Mouse (Mus musculus) hindbrain, embryonic 13.5 days (tissue): ENCODE results near the gene Oas1a. TPM values are rescaled to one million over a fixed set of nuclear protein-coding genes. Genes with fewer than 3 reads are reported as not detected.

Experiments used
- ATAC-seq: fragments of 200-750 bp; cut with Nextera tagmentation; 2 replicates; pipeline ENCODE4 v1.8.0; 2017; ENCODE audit warnings: moderate TSS enrichment; ENCODE audit not compliant: low FRiP score
- H3K27ac ChIP-seq: fragments of 300-500 bp; sonication (generic); 2 replicates; pipeline ENCODE4 v1.5.1; 2015; ENCODE audit warnings: inconsistent platforms, mild to moderate bottlenecking, moderate library complexity
- H3K27me3 ChIP-seq: fragments of 300-500 bp; sonication (generic); 2 replicates; pipeline ENCODE4 v1.6.1; 2015; ENCODE audit warnings: mild to moderate bottlenecking, inconsistent platforms
- H3K36me3 ChIP-seq: fragments of 300-500 bp; sonication (generic); 2 replicates; pipeline ENCODE4 v1.6.1; 2015; ENCODE audit warnings: mild to moderate bottlenecking, inconsistent platforms
- H3K4me1 ChIP-seq: fragments of 300-500 bp; sonication (generic); replicated peaks from 2 replicates; pipeline ENCODE4 v1.6.1; 2015; ENCODE audit warnings: inconsistent platforms
- H3K4me2 ChIP-seq: fragments of 300-500 bp; sonication (generic); 2 replicates; pipeline ENCODE4 v1.6.1; 2015; ENCODE audit warnings: inconsistent platforms, mild to moderate bottlenecking, moderate library complexity
- H3K4me3 ChIP-seq: fragments of 300-500 bp; sonication (generic); 2 replicates; pipeline ENCODE4 v1.5.1; 2015; ENCODE audit warnings: mild to moderate bottlenecking, inconsistent platforms
- H3K9ac ChIP-seq: fragments of 300-500 bp; sonication (generic); 2 replicates; pipeline ENCODE4 v1.6.1; 2015; ENCODE audit warnings: mild to moderate bottlenecking, inconsistent platforms
- H3K9me3 ChIP-seq: fragments of 300-500 bp; sonication (generic); 2 replicates; pipeline ENCODE4 v1.6.1; 2016; ENCODE audit warnings: inconsistent platforms
- WGBS: fragments of 180-500 bp; shearing (Covaris S2); methylation state at CpG from one replicate; pipeline ENCODE4 v1.1.7; 2015; 5-methylcytosine and 5-hydroxymethylcytosine counted together
- microRNA-seq: library from miRNA; unstranded; fragments of <30 nt; microRNA quantifications from one replicate; pipeline ENCODE4, GENCODE M21; 2016
- polyA plus RNA-seq: library from polyadenylated mRNA; unstranded; fragments of >200 nt; fragmentation: Nextera tagmentation; extraction: Ambion mirVana; gene quantifications from 2 replicates; pipeline ENCODE4 v1.2.1, GENCODE M21; 2015

The Oas1a gene
- polyA plus RNA-seq, 1 experiment from 2014 or later, result 0.49 TPM

DNA sequence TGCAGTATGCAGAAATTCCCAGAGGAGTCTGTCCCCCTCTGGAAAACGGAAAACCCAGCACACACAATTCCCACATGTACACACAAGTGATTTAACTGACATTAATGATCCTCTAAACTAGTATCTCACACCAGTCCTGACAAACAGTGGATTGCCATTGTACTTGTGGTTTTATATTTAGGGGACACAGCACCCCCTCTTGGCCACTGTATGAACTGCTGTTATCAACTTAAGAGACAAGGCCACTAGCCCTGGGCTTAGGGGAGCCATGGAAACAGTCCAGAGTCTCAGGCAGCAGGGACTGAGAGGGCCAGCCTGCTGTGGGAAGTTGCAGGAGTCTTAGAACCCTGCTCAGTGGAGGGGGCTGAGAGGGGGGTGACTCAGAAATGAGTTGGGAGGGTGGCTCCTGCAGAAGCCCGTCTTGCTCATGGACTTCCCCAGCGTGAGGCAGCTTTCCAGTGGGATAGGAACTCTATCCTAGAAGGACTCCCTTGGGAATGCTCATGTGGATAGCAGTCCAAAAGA is 41.9 kb downstream of the Oas1a start:
- Histone ChIP-seq H3K9ac (no peak overlapping the region), H3K27ac (no peak overlapping the region), H3K36me3 (no peaks in the 10 kb centered on the region), H3K4me3 (no peak overlapping the region), H3K27me3 (0 out of 2 replicates have a peak, but pooled peaks cover 2% of the 10 kb centered on the region), H3K9me3 (no peaks in the 10 kb centered on the region), H3K4me1 (no peaks in the 10 kb centered on the region), H3K4me2 (no peak overlapping the region)
- WGBS, result 67% methylated on average over 3 of the region's 3 CpGs
- ATAC-seq, result no peak

DNA sequence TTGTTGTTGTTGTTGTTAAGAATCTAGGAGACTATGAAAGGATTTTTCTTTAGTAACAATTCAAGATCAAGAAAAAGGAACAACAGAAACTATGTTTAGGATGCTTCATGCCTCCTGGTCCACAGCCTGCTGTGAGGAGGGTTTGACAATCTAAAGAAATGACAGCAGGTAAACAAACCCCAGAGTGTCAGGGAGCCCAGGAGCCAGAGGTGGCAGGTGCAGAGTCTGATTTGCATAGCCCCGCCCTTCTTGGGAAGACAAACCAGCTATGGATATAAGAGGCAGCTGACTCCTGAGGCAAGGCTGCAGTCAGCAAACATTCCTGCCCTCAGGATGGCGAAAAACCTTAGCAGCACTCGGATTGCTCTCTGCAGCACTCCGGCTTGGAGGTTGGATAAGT is 46.2 kb downstream of the Oas1a start, which contains the start of gene Oas1h:
Gene Oas1h, plus strand, starts transcription at position 301 of the 400 bp plus-strand sequence.
- no peak for ATAC-seq
- Histone ChIP-seq H3K9ac (no peak within 1 kb of the TSS), H3K27me3 (no peaks in the 10 kb centered on the region), H3K4me2 (no peak within 1 kb of the TSS), H3K36me3 (no peaks in the 10 kb centered on the region), H3K27ac (no peak within 1 kb of the TSS), H3K4me3 (no peak within 1 kb of the TSS), H3K4me1 (no peaks in the 10 kb centered on the region), H3K9me3 (no peaks in the 10 kb centered on the region)
- 48% methylated on average over 4 of the region's 4 CpGs for WGBS

DNA sequence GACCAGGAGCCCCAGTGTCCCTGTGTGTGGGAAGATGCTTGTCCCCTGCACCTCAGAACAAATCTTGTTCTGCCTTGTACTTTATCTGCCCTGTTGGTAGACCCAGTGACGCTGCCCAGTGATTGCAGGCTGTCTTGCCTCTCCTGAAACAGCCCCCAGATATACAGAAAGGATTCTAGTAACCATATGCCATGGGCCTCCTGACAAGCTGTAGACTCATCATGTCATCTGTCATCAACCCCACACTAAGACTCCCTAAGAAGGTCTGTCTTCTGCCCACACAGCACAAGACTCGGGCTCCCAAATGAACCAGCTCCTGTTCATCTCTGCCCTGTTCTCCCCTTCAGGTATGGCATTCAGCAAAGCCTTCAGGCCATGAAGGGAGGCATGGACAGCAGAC is 48.1 kb downstream of the Oas1a start:
- WGBS, result 89% methylated on average over 2 of the region's 2 CpGs
- Histone ChIP-seq H3K36me3 (no peaks in the 10 kb centered on the region), H3K4me1 (no peaks in the 10 kb centered on the region), H3K9ac (no peak overlapping the region), H3K27me3 (no peaks in the 10 kb centered on the region), H3K9me3 (peaks cover 6% of the 10 kb centered on the region), H3K4me2 (no peak overlapping the region), H3K4me3 (no peak overlapping the region), H3K27ac (no peak overlapping the region)
- ATAC-seq, result no peak

DNA sequence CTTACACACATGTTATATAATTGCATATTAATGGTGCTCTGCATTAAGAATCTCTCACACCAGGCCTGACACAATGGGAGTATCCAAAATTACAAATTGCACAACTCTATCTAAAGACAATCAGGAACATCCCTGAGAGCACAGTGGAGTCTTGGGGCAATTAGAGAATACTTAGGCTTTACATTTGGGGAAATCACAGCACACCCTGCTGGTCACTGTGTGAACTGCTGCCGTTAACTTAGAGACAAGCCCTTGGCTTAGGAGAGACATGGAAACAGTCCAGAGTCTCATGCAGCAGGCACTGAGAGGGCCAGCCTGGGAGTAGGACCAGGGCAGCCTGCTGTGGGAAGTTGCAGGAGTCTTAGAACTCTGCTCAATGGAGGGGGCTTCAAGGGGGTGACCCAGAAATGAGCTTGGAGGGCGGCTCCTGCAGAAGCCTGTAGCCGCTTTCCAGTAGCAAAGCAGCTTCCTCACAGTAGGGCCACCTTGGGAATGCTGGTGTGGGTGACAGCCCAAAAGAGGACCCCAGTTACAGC is 57.7 kb downstream of the Oas1a start:
- Histone ChIP-seq H3K4me1 (no peaks in the 10 kb centered on the region), H3K4me3 (no peak overlapping the region), H3K9ac (no peak overlapping the region), H3K9me3 (peaks cover 13% of the 10 kb centered on the region), H3K36me3 (no peaks in the 10 kb centered on the region), H3K27me3 (0 out of 2 replicates have a peak, but pooled peaks cover 3% of the 10 kb centered on the region), H3K4me2 (no peak overlapping the region), H3K27ac (no peak overlapping the region)
- WGBS, result 70% methylated on average over 3 of the region's 3 CpGs
- ATAC-seq, result no peak

DNA sequence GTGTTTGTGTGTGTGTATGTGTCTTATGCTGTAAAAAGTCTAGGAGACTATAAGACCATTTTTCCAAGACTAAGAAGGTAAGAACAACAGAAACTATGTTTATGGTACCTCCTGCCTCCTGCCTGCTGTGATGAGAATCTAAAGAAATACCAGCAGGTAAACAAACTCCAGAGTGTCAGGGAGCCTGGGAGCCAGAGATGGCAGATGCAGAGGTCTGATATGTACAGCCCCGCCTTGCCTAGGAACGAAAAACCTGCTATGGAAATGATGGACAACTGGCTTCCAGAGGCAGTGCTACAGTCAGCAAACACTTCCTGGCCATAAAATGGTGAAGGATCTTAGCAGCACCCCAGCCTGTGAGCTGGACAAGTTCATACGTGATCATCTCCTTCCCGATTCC is 60.3 kb downstream of the Oas1a start, which contains the start of gene Oas1f:
Gene Oas1f, plus strand, starts transcription at position 301 of the 400 bp plus-strand sequence.
- ATAC-seq, result no peak
- Histone ChIP-seq H3K9me3 (no peaks in the 10 kb centered on the region), H3K4me3 (no peak within 1 kb of the TSS), H3K9ac (no peak within 1 kb of the TSS), H3K4me1 (no peaks in the 10 kb centered on the region), H3K36me3 (no peaks in the 10 kb centered on the region), H3K4me2 (no peak within 1 kb of the TSS), H3K27ac (no peak within 1 kb of the TSS), H3K27me3 (0 out of 2 replicates have a peak, but pooled peaks cover 3% of the 10 kb centered on the region)
- 84% methylated on average over 4 of the region's 4 CpGs for WGBS

Small RNAs within 50 kb of the gene (microRNA-seq; reads per million reads assigned to microRNA genes)
- not detected for gene Gm22907

Other genes starting within 250 kb of the Oas1a start
- gene Dtx1, start 195.6 kb downstream of the Oas1a start, polyA plus RNA-seq, result 34.5 and 34.8 TPM in 2 replicates
- gene Oas2, start 157.7 kb downstream of the Oas1a start, polyA plus RNA-seq, result 0.14 and 0.25 TPM in 2 replicates
- 0.65 and 0.69 TPM in 2 replicates for gene Oas3, start 129.9 kb downstream of the Oas1a start, polyA plus RNA-seq
- 0.35 TPM in 1 of 2 replicates, not detected in the other for gene Oas1e, start 112.0 kb downstream of the Oas1a start, polyA plus RNA-seq
- gene Oas1c, start 95.0 kb downstream of the Oas1a start, polyA plus RNA-seq, result 0.54 and 0.57 TPM in 2 replicates
- not detected in 2 replicates for gene Oas1f, start 60.2 kb downstream of the Oas1a start, polyA plus RNA-seq
- not detected in 2 replicates for gene Oas1h, start 46.1 kb downstream of the Oas1a start, polyA plus RNA-seq
- gene Oas1g, start 19.9 kb downstream of the Oas1a start, polyA plus RNA-seq, result 0.19 TPM in 1 of 2 replicates, not detected in the other
- gene Oas1d, start 7.0 kb upstream of the Oas1a start, polyA plus RNA-seq, result not detected in 2 replicates
- gene Rph3a, start 102.6 kb upstream of the Oas1a start, polyA plus RNA-seq, result 15.0 and 16.1 TPM in 2 replicates